Mouse (Mus musculus) ES-Bruce4 (cell line): Measurements from ENCODE around the gene Rap1gap2.

Experiments
- CTCF ChIP-seq: IDR thresholded peaks from one replicate; pipeline ENCODE4 v1.8.1; 2011; ENCODE audit warnings: low read depth, low read length
- EP300 ChIP-seq: IDR thresholded peaks from 2 replicates; pipeline ENCODE4 v1.6.1; 2011; ENCODE audit warnings: low read depth, low read length; ENCODE audit not compliant: insufficient read depth
- POLR2A ChIP-seq: IDR thresholded peaks from one replicate; pipeline ENCODE4 v1.8.1; 2011; ENCODE audit warnings: low read length; ENCODE audit not compliant: insufficient read depth

DNA sequence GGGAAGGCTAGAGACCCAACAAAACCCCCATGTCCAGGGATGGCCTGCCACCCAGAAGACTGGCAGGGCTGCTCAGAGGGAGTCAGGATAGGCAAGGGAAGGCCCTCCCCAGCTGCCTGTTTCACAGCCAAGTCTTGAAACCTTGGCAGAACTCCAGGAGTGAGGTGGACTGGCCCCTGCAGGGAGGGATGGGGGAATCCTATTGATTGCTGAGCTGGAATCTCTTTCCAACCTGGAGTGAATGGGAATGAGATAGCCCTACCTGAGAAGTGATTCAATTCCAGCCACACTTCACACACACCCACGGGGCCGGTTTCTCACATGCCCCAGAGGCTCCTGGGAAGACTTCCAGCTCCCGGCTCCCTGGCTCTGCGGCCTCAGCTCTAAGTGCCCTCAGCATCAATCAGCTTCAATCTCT is 200.9 kb downstream of the Rap1gap2 start:
- TF ChIP-seq CTCF = no peak
- TF ChIP-seq POLR2A = no peak
- no peak for TF ChIP-seq EP300
